Mouse (Mus musculus) spleen, postnatal 4 days (tissue): Measurements from ENCODE around the gene Cox6a1.
"Not testable (repeated sequence)": the region's sequence is repeated elsewhere in the genome, so short reads cannot be mapped to it uniquely, and the experiment has no call there.

Experiments
- DNase-seq, 2 experiments: peaks; one replicate each; pipeline ENCODE4 v3.0.0; 2022; ENCODE audit warnings: low spot score in 2 of 2

Cox6a1 gene

GRCm38 (mm10) chr5:115348546-115349224 is at the start of gene Cox6a1:
Gene Cox6a1 (minus strand): TSS chr5:115348981.
- peak; percentile 99 to 100 for DNase-seq

DNA sequence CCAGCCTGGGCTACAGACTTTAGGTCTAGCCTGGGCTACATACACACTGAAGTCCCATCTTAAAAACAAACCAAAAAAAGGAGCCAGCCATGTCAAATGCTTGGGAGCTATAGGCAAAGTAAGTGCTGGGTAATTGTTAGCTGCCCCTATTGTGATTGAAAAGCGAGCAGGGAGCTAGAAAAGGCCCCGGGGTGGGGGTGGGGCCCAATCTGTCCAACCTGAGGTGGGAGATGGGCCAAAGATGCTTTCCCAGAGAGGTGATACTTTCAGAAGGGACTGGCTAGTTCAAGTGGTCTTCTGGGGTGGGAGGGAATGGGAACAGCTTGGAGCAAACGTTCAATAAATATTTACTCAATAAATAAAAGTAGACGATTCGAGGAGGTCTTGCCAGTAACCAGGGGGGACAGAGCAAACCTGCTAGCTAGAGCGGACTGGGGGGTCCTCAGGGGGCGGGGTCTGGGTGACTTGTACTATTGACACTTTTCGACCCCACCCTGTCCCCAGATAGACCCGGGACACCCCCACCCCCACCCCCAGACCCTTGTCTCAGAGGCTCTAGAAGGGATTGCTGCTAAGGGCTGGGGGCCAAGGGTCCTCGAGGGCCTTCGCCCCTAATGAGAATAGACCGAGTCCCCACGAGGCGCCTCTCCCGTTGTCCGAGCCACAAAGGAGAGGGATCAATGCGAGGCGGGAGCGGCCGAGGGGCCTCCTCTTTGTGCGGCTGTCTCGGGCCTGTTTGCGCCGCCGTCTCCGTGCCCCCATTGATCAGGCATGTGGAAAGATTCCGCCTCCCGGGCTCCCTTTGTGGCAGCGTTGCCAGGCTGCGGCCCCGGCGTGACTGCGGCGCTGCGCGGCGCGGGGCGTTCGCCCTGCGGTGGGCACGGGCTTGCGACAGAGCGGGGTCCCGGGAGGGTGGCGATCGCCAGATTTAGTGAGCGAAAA is 49.3 kb upstream of the Cox6a1 start:
- DNase-seq, result no peak

DNA sequence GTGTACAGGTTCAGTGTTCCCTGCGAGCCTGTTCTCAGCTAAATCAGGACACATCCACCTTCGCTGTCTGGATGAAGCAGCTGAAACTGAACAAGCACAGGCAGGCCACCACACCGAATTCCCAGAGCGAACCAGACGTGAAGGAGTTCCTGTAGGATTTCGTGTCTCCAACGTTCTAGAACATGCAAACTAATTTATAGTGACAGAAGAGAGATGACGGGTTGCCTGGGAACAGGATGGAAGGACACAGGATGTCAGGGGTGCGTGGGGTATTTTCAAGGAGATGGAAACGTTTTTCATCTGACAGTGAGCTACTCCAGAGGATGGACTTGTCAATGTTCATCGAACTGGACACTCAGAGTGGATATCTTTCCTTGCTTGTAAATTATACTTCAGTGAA is 47.9 kb upstream of the Cox6a1 start:
- no peak for DNase-seq

DNA sequence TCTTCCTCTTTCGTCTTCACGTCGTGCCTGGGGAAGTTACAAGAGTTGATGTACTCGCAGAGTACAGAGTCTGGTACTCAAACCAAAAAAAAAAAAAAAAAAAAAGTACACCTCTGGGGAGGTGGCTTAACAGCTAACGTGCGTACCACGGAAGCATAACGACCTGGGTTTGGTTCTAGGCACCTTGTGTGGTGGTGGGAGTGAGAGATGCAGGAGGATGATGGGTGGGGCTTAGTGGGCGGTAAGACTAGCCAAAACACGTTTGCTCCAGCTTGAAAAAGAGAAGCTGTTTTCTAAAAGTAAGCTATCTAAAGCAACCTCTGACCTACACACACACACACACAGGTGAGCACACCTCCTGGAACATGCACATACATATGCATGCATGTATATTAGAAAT is 46.1 kb upstream of the Cox6a1 start:
- no peak for DNase-seq

DNA sequence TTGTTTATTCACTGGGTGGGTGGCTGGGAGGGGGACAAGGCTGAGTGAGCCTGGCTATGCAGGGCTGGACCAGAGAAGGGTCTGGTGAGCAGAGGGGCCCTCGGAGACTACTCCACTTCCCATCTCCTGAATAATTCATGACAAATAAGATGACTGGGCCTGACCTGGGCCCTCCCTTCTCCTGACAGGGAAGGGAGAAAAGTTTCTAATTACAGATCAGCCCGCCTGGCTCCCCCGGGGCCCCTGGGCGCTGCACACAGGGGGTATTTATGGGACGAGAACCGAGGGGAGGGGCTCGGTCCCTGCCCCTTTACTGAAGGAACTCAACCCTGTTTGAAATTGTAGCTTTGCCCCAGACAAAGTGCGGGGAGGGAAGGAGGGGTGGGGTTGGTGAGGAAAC is 45.4 kb upstream of the Cox6a1 start:
- no peak for DNase-seq

GRCm38 (mm10) chr5:115392969-115393368 is 44.2 kb upstream of the Cox6a1 start:
- no peak for DNase-seq

- no peak for DNase-seq
These were observed 43.2 kb upstream of the Cox6a1 start for GRCm38 (mm10) chr5:115391935-115392334.

GRCm38 (mm10) chr5:115378882-115379281 is 30.1 kb upstream of the Cox6a1 start:
- not testable (repeated sequence) for DNase-seq

DNA sequence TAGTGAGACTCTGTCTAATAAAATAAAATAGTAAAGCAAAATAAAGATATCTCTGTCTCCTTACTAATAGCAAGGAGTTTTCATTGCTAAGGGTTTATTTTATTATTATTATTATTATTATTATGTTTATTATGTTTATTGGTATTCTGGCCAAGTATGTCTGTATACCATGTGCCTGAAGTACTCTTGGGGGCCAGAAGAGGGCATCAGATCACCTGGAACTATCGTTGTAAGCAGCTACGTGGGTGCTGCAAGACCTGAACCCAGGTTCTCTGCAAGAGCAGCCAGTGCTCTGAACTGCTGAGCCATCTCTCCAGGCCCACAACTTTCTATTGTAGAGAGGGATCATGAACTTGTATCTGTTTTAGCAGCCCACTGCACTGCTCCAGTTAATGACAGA is 26.7 kb upstream of the Cox6a1 start:
- DNase-seq, result no peak

DNA sequence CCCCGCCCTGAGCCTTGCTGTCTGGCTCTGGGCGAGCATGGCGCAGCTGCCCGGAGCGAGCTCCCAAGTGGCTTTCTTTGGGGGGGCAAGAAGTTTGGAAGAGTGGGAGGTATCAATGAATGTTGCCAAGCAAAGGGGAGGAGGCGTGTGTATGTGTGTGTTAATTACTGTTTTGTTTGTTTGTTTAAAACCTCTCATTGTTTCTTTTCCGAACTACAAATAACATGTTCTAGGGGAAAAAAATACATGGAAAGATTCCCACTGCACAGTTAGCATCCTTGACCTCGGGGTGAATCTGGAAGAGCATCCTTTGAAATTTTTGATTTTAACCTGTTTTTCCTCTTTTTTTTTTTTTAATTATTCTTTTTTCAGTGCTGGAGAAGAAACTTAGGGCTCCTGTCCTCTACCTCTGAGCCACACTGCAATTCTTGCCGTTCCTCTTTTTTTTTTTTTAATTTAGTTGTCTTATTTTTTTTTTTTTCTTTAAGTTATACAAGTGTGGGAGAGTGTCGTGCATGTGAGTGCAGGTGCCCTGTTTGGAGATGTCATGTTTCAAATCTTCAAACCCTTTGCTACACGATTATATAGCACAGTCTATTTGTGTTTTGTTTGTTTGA is 25.5 kb upstream of the Cox6a1 start:
- DNase-seq, result no peak

DNA sequence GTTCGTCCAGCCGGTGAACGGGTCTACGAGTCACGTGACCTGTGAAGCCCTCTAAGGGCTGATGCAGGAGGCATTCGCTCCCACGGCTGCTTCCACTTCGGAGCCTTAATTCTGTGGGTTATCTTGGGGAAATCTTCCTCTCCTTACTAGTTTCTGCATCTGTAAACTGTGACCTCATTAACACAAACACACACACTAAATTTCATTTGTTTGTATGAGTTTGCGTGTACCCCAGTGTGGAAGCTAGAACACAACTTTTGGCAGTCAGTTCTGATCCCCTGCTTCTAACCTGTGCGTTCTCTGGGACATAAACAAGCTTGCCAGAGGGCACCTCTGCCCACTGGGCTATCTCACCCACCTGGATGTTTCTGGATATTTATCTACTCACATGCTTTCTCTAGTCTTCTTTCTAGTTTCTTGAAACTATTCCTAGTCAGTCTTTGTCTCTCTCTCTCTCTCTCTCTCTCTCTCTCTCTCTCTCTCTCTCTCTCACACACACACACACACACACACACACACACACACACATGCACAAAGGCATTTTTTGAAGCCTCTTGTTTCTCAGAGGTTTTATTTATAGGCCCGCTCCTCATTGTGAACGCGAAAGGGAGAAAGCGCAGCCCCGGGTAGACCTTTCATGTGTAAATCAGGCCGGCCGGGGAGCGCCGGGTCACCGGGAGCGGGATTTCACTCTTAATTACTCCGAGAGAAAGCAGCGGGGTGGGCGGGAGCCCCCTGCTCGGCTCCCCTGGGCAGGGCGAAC is 24.8 kb upstream of the Cox6a1 start:
- no peak for DNase-seq

DNA sequence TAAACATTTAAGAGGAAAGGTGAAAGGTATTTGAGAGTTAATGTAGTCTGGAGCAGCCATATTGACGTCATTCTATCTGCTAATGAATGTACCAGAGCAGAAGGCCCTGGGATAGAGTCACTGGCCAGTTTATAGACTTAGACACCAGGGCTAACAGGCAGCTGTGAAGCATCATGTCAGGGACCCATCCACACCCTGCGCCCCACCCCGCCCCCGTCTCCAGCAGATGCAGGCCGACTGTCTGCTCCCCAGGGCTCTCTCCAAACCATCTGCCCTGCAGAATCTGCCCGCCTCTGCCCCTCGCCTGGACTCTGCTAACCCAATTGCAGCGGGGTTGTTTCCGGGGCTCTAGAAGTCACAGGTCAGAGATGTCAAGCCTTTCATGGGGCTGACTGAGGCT is 23.0 kb upstream of the Cox6a1 start:
- DNase-seq, result no peak

- no peak for DNase-seq
These were observed 16.0 kb upstream of the Cox6a1 start for GRCm38 (mm10) chr5:115364782-115365181.

- DNase-seq, result no peak
These were observed 14.3 kb upstream of the Cox6a1 start for GRCm38 (mm10) chr5:115362819-115363714.

DNA sequence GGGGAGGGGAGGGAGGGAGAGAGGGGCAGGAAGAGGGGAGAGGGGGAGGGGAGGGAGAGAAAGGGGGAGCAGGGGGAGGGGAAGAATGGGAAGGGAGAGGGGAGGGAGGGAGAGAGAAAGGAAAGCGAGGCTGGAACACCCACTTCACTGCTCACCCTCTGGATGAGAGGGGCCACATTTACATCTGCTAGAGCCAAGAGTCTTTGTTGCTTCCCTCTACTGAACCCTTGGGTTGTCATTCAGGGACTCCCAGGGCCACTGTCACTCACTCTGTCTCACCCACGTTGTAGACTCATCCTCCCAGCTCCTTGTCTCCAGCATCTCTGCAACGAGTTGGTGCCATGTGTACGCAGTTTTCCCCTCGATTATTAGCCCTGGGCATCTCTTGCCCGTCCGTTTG is 13.4 kb upstream of the Cox6a1 start:
- no peak for DNase-seq

- DNase-seq, result no peak
These were observed 11.1 kb upstream of the Cox6a1 start for GRCm38 (mm10) chr5:115359851-115360372.

DNA sequence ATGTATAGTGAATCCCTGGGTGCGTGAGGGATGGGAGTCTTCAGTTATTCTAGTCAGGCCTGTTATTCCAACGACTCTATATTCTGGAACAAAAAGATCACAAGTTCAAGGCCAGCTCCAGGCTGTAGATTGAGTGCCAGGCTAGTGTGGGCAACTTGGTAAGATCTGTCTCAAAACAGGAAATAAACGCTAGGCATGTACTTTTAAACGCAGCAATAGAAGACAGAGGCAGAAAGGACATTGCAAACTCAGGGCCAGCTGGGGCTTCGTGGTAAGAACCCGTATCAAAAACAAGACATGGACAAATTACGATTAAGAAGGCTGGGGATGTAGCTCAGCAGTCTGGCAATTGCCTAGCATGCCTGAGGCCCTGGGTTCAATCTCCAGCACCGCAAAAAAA is 10.7 kb upstream of the Cox6a1 start:
- DNase-seq, result no peak

- DNase-seq, result peak; percentile 79 to 96
These were observed 10.1 kb upstream of the Cox6a1 start for GRCm38 (mm10) chr5:115358872-115359271.

GRCm38 (mm10) chr5:115355070-115355469 is 6.3 kb upstream of the Cox6a1 start:
- DNase-seq, result no peak

DNA sequence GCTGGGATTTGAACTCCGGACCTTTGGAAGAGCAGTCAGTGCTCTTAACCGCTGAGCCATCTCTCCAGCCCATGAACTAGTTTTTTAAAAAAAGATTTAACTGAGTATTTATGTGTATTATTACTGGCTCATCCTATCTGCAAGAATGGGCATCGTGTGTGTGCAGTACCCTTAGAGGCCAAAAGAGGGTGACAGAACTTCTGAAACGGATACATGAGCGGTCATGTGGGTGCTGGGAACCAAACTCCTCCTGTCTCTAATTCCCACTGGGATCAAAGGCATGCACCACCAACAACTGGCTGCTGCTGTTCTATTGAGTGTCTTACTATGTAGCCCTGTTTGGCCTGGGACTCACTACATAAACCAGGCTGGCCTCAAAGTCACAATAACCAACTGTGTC is 2.6 kb upstream of the Cox6a1 start:
- DNase-seq, result no peak

DNA sequence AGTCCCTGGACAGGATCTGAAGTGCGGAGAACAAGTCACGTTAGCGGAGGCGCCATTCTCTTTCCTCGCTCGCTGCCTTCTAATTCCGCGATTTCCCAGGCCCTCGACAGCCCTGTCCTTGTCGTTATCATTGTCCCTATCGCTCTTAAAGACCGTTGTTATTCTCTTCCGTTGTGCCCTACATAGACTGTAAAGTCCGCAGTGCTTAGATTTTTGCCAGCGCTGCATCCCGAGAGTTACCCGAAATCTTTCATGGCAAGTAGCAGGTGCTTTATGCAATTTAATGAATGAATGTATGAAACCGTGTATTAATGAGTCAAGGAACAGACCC is 409 bp upstream of the Cox6a1 start:
- no peak for DNase-seq
